Mouse (Mus musculus) heart, embryonic 14.5 days (tissue): Measurements from ENCODE around the gene Gpr3. TPM values are rescaled to one million over a fixed set of nuclear protein-coding genes. Genes with fewer than 3 reads are reported as not detected.

Experiments
- ATAC-seq: fragments of 200-750 bp; cut with Nextera tagmentation; 2 replicates; pipeline ENCODE4 v1.8.0; 2017; ENCODE audit warnings: low read depth, moderate TSS enrichment; ENCODE audit not compliant: insufficient number of reproducible peaks, insufficient read depth, low FRiP score
- H3K27ac ChIP-seq, 2 experiments: fragments of 200-500 bp in 1 of 2; fragments of 300-500 bp in 1 of 2; sonication (generic) in 1 of 2; replicated peaks in 1 of 2; 2 replicates each; pipeline ENCODE4 v1.5.1; 2012 to 2014; ENCODE audit warnings: low read depth in 2 of 2, low read length in 2 of 2, control low read depth in 1 of 2, mild to moderate bottlenecking in 1 of 2, mixed read lengths in 1 of 2; ENCODE audit not compliant: control insufficient read depth in 1 of 2, insufficient read depth in 1 of 2
- H3K27me3 ChIP-seq: fragments of 300-500 bp; sonication (generic); 2 replicates; pipeline ENCODE4 v1.6.1; 2014; ENCODE audit warnings: mild to moderate bottlenecking, low read length, control low read depth; ENCODE audit not compliant: control insufficient read depth, insufficient read depth
- H3K36me3 ChIP-seq: fragments of 300-500 bp; sonication (generic); 2 replicates; pipeline ENCODE4 v1.6.1; 2014; ENCODE audit warnings: mild to moderate bottlenecking, control low read depth, low read length, mixed read lengths; ENCODE audit not compliant: control insufficient read depth, insufficient read depth
- H3K4me1 ChIP-seq, 2 experiments: fragments of 200-500 bp in 1 of 2; fragments of 300-500 bp in 1 of 2; sonication (generic) in 1 of 2; 2 replicates each; pipeline ENCODE4 v1.6.1; 2012 to 2014; ENCODE audit warnings: low read length in 2 of 2, control low read depth in 1 of 2, mixed read lengths in 1 of 2; ENCODE audit not compliant: control insufficient read depth in 2 of 2, insufficient read depth in 2 of 2
- H3K4me2 ChIP-seq: fragments of 300-500 bp; sonication (generic); 2 replicates; pipeline ENCODE4 v1.6.1; 2014; ENCODE audit warnings: mild to moderate bottlenecking, low read length
- H3K4me3 ChIP-seq, 2 experiments: fragments of 200-500 bp in 1 of 2; fragments of 300-500 bp in 1 of 2; sonication (generic) in 1 of 2; 2 replicates each; pipeline ENCODE4 v1.5.1; 2012 to 2014; ENCODE audit warnings: low read length in 2 of 2, mild to moderate bottlenecking in 2 of 2, control low read depth in 1 of 2, low read depth in 1 of 2, moderate library complexity in 1 of 2; ENCODE audit not compliant: control insufficient read depth in 1 of 2, insufficient read depth in 1 of 2
- H3K9ac ChIP-seq: fragments of 300-500 bp; sonication (generic); 2 replicates; pipeline ENCODE4 v1.6.1; 2014; ENCODE audit warnings: mild to moderate bottlenecking, low read length
- H3K9me3 ChIP-seq: fragments of 300-500 bp; sonication (generic); 2 replicates; pipeline ENCODE4 v1.6.1; 2016; ENCODE audit warnings: low read length, control low read depth; ENCODE audit not compliant: control insufficient read depth
- WGBS: fragments of 180-500 bp; shearing (Covaris S2); extraction: QIAGEN DNeasy Blood & Tissue Kit; methylation state at CpG from one replicate; pipeline ENCODE4 v1.1.7; 2014; 5-methylcytosine and 5-hydroxymethylcytosine counted together
- polyA plus RNA-seq: library from polyadenylated mRNA; unstranded; fragments of >200 nt; fragmentation: Nextera tagmentation; extraction: Ambion mirVana; gene quantifications from 2 replicates; pipeline ENCODE4 v1.2.1, GENCODE M21; 2014

Gpr3 gene
- polyA plus RNA-seq, 1 experiment from 2014 or later = 0.58 TPM

GRCm38 (mm10) chr4:133203591-133203990 lies 8.7 kb downstream of the Gpr3 start:
- H3K9me3 ChIP-seq = no peaks in the 10 kb centered on the region
- WGBS = 57% methylated on average over 3 of the region's 3 CpGs
- no peak overlapping the region for H3K4me2 ChIP-seq
- H3K36me3 ChIP-seq = peaks cover 3% of the 10 kb centered on the region; the same call in 1 of the 2 replicates
- no peaks in the 10 kb centered on the region for H3K27me3 ChIP-seq
- no peak overlapping the region for H3K27ac ChIP-seq
- no peak overlapping the region for H3K4me3 ChIP-seq
- no peak overlapping the region for H3K9ac ChIP-seq
- peaks cover 33 to 41% of the 10 kb centered on the region in 2 experiments for H3K4me1 ChIP-seq
- no peak for ATAC-seq

DNA sequence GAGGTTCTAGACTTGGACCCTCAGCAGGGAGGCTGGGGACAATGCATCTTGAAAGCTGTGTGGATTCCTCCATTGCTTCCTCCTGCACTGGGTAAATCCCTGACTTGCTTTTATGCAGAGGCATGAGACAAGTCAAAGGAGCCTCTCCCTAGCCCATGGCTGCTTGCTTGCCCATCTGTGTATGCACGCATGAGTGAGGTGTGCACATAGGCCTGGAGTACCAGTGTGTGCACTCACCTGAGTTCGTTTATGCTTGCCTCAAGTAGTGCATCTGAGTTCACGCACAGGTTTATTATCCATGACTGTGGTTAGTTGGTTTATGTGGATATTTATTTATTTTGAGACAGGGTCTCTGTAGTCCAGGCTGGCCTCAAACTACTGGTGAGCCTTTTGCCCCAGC lies 10.1 kb downstream of the Gpr3 start:
- Histone ChIP-seq H3K27ac (no peak overlapping the region), H3K4me3 (no peak overlapping the region), H3K9me3 (no peaks in the 10 kb centered on the region), H3K9ac (no peak overlapping the region), H3K4me1 (peaks cover 45 to 54% of the 10 kb centered on the region in 2 experiments), H3K4me2 (no peak overlapping the region), H3K36me3 (peaks cover 5% of the 10 kb centered on the region; the same call in 1 of the 2 replicates), H3K27me3 (no peaks in the 10 kb centered on the region)
- ATAC-seq = no peak
- WGBS = 94% methylated on average over 3 of the region's 3 CpGs

DNA sequence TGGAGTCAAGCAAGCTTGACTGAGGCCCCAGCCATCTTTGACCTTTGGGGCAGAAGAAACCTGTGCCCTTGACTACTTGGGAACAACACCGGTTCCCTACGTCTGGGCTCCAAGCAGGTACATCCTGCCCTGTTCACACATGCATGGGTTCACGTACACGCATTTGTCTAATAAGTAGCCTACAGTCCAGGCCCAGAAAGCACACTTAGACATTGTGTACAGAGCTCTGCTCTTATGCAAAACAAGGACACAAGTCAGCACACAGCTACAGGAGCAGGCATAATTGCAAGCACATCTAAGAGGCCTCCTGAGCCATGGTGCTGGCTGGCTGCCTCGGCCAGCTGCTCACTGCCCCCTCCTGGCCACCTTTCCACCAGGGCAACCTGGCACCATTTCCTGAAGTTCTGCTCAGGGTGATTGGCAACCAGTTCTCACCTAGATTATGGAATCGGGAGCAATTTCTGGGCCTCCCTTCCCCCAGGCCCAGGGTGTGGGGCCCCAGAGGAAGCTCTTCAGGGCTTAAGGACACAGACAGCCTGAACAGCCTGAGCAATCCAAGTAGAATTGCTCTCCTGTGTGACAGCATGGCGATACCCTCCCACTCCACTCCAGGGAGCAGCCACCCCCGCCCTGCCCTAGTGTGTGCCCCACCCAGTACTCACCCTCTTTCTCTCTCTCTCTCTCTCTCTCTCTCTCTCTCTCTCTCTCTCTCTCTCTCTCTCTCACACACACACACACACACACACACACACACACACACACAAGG lies 11.1 kb downstream of the Gpr3 start:
- H3K9ac ChIP-seq = peak overlapping the region; percentile 53; the same call in 1 of the 2 replicates
- peaks cover 15% of the 10 kb centered on the region for H3K36me3 ChIP-seq
- peaks cover 55 to 65% of the 10 kb centered on the region in 2 experiments for H3K4me1 ChIP-seq
- H3K4me2 ChIP-seq = peak overlapping the region; percentile 12; the same call in 1 of the 2 replicates
- no peak for ATAC-seq
- H3K27ac ChIP-seq = peak overlapping the region; percentile 71 to 90
- no peaks in the 10 kb centered on the region for H3K27me3 ChIP-seq
- H3K4me3 ChIP-seq = no peak overlapping the region
- no peaks in the 10 kb centered on the region for H3K9me3 ChIP-seq
- WGBS = 55% methylated on average over 8 of the region's 8 CpGs

GRCm38 (mm10) chr4:133200343-133200742 lies 12.0 kb downstream of the Gpr3 start:
- Histone ChIP-seq H3K4me2 (peak overlapping the region; percentile 12), H3K4me1 (peaks cover 56 to 66% of the 10 kb centered on the region in 2 experiments), H3K9me3 (no peaks in the 10 kb centered on the region), H3K9ac (peak overlapping the region; percentile 53), H3K36me3 (peaks cover 24% of the 10 kb centered on the region), H3K27ac (peak overlapping the region; percentile 71 to 90), H3K4me3 (no peak overlapping the region), H3K27me3 (no peaks in the 10 kb centered on the region)
- 31% methylated on average over 21 of the region's 21 CpGs for WGBS
- ATAC-seq = no peak

- H3K9me3 ChIP-seq = no peaks in the 10 kb centered on the region
- H3K27me3 ChIP-seq = no peaks in the 10 kb centered on the region
- no peak overlapping the region for H3K4me3 ChIP-seq
- peaks cover 54 to 61% of the 10 kb centered on the region in 2 experiments for H3K4me1 ChIP-seq
- H3K4me2 ChIP-seq = 0 out of 2 replicates have a peak overlapping the region, but pooled peaks have one; percentile 12
- H3K27ac ChIP-seq = peak overlapping the region; percentile 71 to 90; a peak in 3 of 4 replicates
- H3K36me3 ChIP-seq = peaks cover 30% of the 10 kb centered on the region
- ATAC-seq = no peak
- peak overlapping the region; percentile 53 for H3K9ac ChIP-seq
- 37% methylated on average over 6 of the region's 6 CpGs for WGBS
Observed at GRCm38 (mm10) chr4:133199743-133200142, 12.6 kb downstream of the Gpr3 start.

GRCm38 (mm10) chr4:133198337-133199180 lies 13.8 kb downstream of the Gpr3 start:
- ATAC-seq = peak; percentile 38; the same call in 1 of the 2 replicates
- Histone ChIP-seq H3K9me3 (no peaks in the 10 kb centered on the region), H3K4me3 (no peak overlapping the region), H3K4me1 (peaks cover 50 to 55% of the 10 kb centered on the region in 2 experiments), H3K27me3 (no peaks in the 10 kb centered on the region), H3K36me3 (peaks cover 42% of the 10 kb centered on the region), H3K27ac (peak overlapping the region; percentile 76 to 90), H3K9ac (peak overlapping the region; percentile 54), H3K4me2 (0 out of 2 replicates have a peak overlapping the region, but pooled peaks have one; percentile 0)
- 19% methylated on average over 19 of the region's 19 CpGs for WGBS

GRCm38 (mm10) chr4:133197801-133198286 lies 14.5 kb downstream of the Gpr3 start:
- H3K9ac ChIP-seq = peak overlapping the region; percentile 35
- H3K4me2 ChIP-seq = no peak overlapping the region
- peak overlapping the region; percentile 76 to 90 for H3K27ac ChIP-seq
- no peak overlapping the region for H3K4me3 ChIP-seq
- peaks cover 50 to 55% of the 10 kb centered on the region in 2 experiments for H3K4me1 ChIP-seq
- no peak for ATAC-seq
- H3K9me3 ChIP-seq = no peaks in the 10 kb centered on the region
- H3K36me3 ChIP-seq = peaks cover 49% of the 10 kb centered on the region
- 41% methylated on average over 13 of the region's 13 CpGs for WGBS
- H3K27me3 ChIP-seq = no peaks in the 10 kb centered on the region
